Mouse (Mus musculus): ENCODE results near the gene Gpr25. TPM values are rescaled to one million over a fixed set of nuclear protein-coding genes. Genes with fewer than 3 reads are reported as not detected.

Gene Gpr25
- polyA plus RNA-seq, 1 experiment from 2014 or later: not detected

DNA sequence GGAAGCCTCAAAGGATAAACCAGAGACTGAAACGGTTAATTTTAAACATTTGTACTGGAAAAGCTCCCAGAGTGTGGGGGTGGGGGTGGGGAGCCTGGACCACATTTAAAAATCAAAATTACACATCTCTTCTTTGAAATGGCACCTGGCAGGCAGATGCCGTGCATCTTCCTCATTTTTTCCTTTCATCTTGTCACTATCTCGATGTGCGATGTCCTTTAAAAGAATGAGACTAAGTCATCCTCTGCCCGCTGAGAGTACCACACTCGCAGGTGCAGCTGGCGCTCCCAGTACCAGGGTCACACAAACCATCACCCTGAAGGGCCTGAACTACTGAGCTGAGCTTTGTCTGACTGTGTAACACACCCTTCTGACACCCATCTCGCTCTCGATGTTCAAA lies 2.2 kb downstream of the Gpr25 start:
- no peak for ATAC-seq (ENCODE audit: insufficient number of reproducible peaks, low FRiP score)

DNA sequence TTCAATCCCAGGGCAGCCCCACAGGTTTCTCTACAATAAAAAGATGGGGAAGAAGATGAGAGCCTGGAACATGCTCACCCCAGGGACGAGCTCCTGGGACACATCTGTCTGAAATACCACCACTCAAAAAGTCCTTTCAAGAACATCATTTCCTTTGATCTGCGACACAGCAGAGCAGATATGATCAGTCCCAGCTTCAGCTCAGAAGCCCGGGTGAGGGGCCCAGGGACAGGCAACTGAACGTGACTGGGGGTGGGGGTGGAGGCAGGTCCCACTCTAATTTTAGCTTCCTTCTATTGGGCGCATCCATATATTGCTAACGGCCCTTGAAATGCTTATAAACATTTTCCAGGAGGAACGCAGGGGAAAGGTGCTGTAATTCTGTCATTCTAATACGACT lies 5.0 kb downstream of the Gpr25 start:
- Histone ChIP-seq H3K4me3 (no peak overlapping the region), H3K4me2 (no peak overlapping the region), H3K4me1 (replicated peaks) (peaks cover 23% of the 10 kb centered on the region), H3K36me3 (no peaks in the 10 kb centered on the region), H3K27ac (ENCODE audit: poor library complexity, severe bottlenecking) (no peak overlapping the region), H3K27me3 (replicated peaks) (peaks cover 47% of the 10 kb centered on the region), H3K9ac (no peak overlapping the region), H3K9me3 (replicated peaks) (no peaks in the 10 kb centered on the region)
- no peak for ATAC-seq (ENCODE audit: insufficient number of reproducible peaks, low FRiP score)
- WGBS: 31% methylated on average over 8 of the region's 8 CpGs

More for the DNA sequence above, 2.2 kb downstream of the Gpr25 start:
- no peaks in the 10 kb centered on the region for H3K36me3 ChIP-seq
- peaks cover 76% of the 10 kb centered on the region for H3K27me3 ChIP-seq (replicated peaks)
- no peaks in the 10 kb centered on the region for H3K9me3 ChIP-seq (replicated peaks)
- 74% methylated on average over 9 of the region's 9 CpGs for WGBS
- H3K9ac ChIP-seq: no peak overlapping the region
- peaks cover 28% of the 10 kb centered on the region for H3K4me1 ChIP-seq (replicated peaks)
- no peak overlapping the region for H3K4me2 ChIP-seq
- H3K27ac ChIP-seq (ENCODE audit: poor library complexity, severe bottlenecking): no peak overlapping the region
- no peak overlapping the region for H3K4me3 ChIP-seq

DNA sequence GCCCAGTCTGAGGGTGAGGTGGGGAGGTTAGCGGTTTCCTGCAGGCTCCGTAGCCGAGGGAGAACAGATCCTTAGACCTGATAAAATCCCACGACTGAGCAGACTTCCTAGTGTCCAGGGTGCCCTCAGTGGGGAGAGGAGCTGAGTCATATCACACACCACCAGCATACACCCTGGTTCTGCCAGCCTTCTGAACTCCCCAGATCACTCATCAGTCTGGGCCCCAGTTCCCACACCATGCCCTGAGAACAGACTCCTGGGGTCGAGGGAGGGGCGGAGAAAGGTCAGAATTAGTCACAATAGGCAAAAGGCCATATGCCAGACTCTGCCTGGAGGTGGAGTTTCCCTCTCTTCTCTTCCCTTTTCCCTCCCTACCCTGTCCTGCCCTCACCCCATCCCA lies 5.5 kb downstream of the Gpr25 start:
- H3K4me1 ChIP-seq (replicated peaks): peaks cover 19% of the 10 kb centered on the region
- H3K4me3 ChIP-seq: no peak overlapping the region
- no peak overlapping the region for H3K9ac ChIP-seq
- peaks cover 43% of the 10 kb centered on the region for H3K27me3 ChIP-seq (replicated peaks)
- no peak overlapping the region for H3K27ac ChIP-seq (ENCODE audit: poor library complexity, severe bottlenecking)
- H3K36me3 ChIP-seq: no peaks in the 10 kb centered on the region
- H3K9me3 ChIP-seq (replicated peaks): no peaks in the 10 kb centered on the region
- 24% methylated on average over 6 of the region's 6 CpGs for WGBS
- no peak overlapping the region for H3K4me2 ChIP-seq
- ATAC-seq (ENCODE audit: insufficient number of reproducible peaks, low FRiP score): no peak

- Histone ChIP-seq H3K27me3 (replicated peaks) (peaks cover 37% of the 10 kb centered on the region), H3K4me1 (replicated peaks) (peaks cover 13% of the 10 kb centered on the region), H3K36me3 (no peaks in the 10 kb centered on the region), H3K27ac (ENCODE audit: poor library complexity, severe bottlenecking) (no peak overlapping the region), H3K4me3 (no peak overlapping the region), H3K9me3 (replicated peaks) (no peaks in the 10 kb centered on the region), H3K4me2 (no peak overlapping the region), H3K9ac (no peak overlapping the region)
- no peak for ATAC-seq (ENCODE audit: insufficient number of reproducible peaks, low FRiP score)
- 80% methylated on average over 10 of the region's 10 CpGs for WGBS
Measured at GRCm38 (mm10) chr1:136254503-136255065, 6.1 kb downstream of the Gpr25 start.

DNA sequence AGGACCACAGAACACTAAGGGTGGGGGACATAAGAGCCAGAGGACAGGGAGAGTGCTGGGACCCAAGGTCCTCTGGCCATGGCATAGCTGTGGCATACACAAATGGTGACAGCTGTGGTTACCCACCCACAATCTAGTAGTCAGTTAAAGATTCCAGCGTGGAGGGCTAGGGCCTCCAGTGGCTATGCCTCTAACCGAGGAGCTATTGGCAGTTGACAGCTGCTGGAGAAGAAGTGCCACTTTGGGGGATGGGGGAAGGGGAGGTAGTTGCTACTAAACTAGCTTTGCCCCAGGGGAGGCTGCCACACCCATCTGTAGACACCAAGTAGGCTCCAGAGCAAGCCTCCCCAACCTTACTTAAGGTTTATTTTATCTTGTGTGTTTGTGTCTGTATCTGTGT lies 7.2 kb downstream of the Gpr25 start:
- ATAC-seq (ENCODE audit: insufficient number of reproducible peaks, low FRiP score): no peak
- no peaks in the 10 kb centered on the region for H3K9me3 ChIP-seq (replicated peaks)
- peaks cover 26% of the 10 kb centered on the region for H3K27me3 ChIP-seq (replicated peaks)
- no peak overlapping the region for H3K4me3 ChIP-seq
- WGBS: 15% methylated on average over 2 of the region's 2 CpGs
- no peaks in the 10 kb centered on the region for H3K36me3 ChIP-seq
- H3K4me1 ChIP-seq (replicated peaks): peaks cover 11% of the 10 kb centered on the region
- H3K9ac ChIP-seq: no peak overlapping the region
- H3K27ac ChIP-seq (ENCODE audit: poor library complexity, severe bottlenecking): no peak overlapping the region
- no peak overlapping the region for H3K4me2 ChIP-seq

GRCm38 (mm10) chr1:136249662-136250061 lies 11.0 kb downstream of the Gpr25 start:
- no peak for ATAC-seq (ENCODE audit: insufficient number of reproducible peaks, low FRiP score)
- Histone ChIP-seq H3K4me1 (replicated peaks) (no peaks in the 10 kb centered on the region), H3K4me3 (no peak overlapping the region), H3K4me2 (no peak overlapping the region), H3K9me3 (replicated peaks) (no peaks in the 10 kb centered on the region), H3K27ac (ENCODE audit: poor library complexity, severe bottlenecking) (no peak overlapping the region), H3K36me3 (no peaks in the 10 kb centered on the region), H3K27me3 (replicated peaks) (no peaks in the 10 kb centered on the region; the same call in 1 of the 2 replicates), H3K9ac (no peak overlapping the region)
- WGBS: 71% methylated on average over 5 of the region's 5 CpGs

DNA sequence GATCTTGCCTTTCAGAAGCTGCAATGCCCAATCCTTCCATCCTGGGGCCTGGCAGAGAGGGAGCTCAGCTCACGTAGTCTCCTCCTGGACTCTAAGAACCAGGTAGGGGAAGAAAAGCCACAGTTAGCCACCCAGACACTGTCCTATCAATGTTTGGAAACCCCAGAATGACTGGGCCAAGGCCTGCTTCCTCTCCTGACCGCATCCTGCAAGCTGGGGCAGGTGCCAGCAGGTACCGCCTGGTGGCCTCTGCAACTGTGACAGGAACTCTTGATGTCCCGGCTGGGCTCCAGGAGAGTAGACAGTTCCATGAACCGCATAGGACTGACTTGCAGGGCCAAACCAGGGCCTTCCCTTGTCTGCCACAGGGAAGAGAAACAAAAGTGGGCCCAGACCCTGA lies 13.3 kb downstream of the Gpr25 start:
- Histone ChIP-seq H3K27me3 (replicated peaks) (no peaks in the 10 kb centered on the region; the same call in 1 of the 2 replicates), H3K4me1 (replicated peaks) (no peaks in the 10 kb centered on the region)
- 79% methylated on average over 5 of the region's 5 CpGs for WGBS

GRCm38 (mm10) chr1:136244469-136244868 lies 16.2 kb downstream of the Gpr25 start:
- 71% methylated on average over 5 of the region's 5 CpGs for WGBS

More for the DNA sequence above, 13.3 kb downstream of the Gpr25 start:
- Histone ChIP-seq H3K4me2 (no peak overlapping the region), H3K27ac (ENCODE audit: poor library complexity, severe bottlenecking) (no peak overlapping the region), H3K9ac (no peak overlapping the region), H3K9me3 (replicated peaks) (no peaks in the 10 kb centered on the region), H3K36me3 (no peaks in the 10 kb centered on the region), H3K4me3 (no peak overlapping the region)
- ATAC-seq (ENCODE audit: insufficient number of reproducible peaks, low FRiP score): no peak

DNA sequence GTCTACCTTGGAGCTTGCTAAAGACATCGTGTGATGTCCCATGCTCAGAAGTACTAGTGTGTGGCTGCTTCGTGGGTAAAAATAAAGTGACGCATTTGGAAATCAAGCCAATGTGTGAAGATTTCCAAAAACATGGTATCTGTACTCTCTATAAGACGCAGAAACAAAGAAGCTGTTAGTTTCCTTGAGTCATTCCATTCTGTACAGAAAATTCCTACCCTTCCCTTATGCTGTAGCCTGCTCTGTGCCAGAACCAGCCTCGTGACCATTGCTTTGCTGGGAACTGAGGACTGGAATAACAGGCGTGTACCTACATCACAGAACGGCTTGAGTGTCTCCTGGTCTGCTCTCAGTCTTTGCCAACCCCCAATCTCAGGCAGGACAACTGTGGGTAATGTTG lies 18.9 kb downstream of the Gpr25 start:
- Histone ChIP-seq H3K4me2 (no peak overlapping the region), H3K9ac (no peak overlapping the region), H3K27ac (ENCODE audit: poor library complexity, severe bottlenecking) (no peak overlapping the region), H3K27me3 (replicated peaks) (no peaks in the 10 kb centered on the region), H3K36me3 (no peaks in the 10 kb centered on the region), H3K4me3 (no peak overlapping the region), H3K9me3 (replicated peaks) (no peaks in the 10 kb centered on the region), H3K4me1 (replicated peaks) (no peaks in the 10 kb centered on the region)
- no peak for ATAC-seq (ENCODE audit: insufficient number of reproducible peaks, low FRiP score)
- WGBS: 82% methylated on average over 7 of the region's 7 CpGs

More at GRCm38 (mm10) chr1:136244469-136244868, 16.2 kb downstream of the Gpr25 start:
- no peak overlapping the region for H3K27ac ChIP-seq (ENCODE audit: poor library complexity, severe bottlenecking)
- no peaks in the 10 kb centered on the region for H3K9me3 ChIP-seq (replicated peaks)
- H3K27me3 ChIP-seq (replicated peaks): no peaks in the 10 kb centered on the region; the same call in 1 of the 2 replicates
- no peaks in the 10 kb centered on the region for H3K36me3 ChIP-seq
- H3K9ac ChIP-seq: no peak overlapping the region
- no peak overlapping the region for H3K4me3 ChIP-seq
- no peak for ATAC-seq (ENCODE audit: insufficient number of reproducible peaks, low FRiP score)
- H3K4me2 ChIP-seq: no peak overlapping the region
- no peaks in the 10 kb centered on the region for H3K4me1 ChIP-seq (replicated peaks)

DNA sequence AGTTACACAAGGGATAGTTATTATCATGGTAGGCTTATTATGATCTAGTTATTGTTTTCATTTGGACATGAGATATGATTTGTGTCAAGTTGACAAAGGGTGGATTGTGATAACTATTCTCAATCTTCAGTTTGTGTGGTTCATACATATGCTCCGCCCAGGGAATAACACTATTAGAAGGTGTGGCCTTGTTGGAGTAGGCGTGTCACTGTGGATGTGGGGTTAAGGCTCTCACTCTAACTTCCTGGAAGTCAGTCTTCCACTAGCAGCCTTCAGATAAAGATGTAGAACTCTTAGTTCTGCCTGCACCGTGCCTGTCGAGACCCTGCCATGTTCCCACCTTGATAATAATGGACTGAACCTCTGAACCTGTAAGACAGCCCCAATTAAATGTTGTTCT lies 22.2 kb downstream of the Gpr25 start:
- Histone ChIP-seq H3K36me3 (no peaks in the 10 kb centered on the region), H3K9ac (no peak overlapping the region), H3K27ac (ENCODE audit: poor library complexity, severe bottlenecking) (no peak overlapping the region), H3K27me3 (replicated peaks) (peaks cover 12% of the 10 kb centered on the region), H3K4me1 (replicated peaks) (peaks cover 4% of the 10 kb centered on the region; the same call in 1 of the 2 replicates), H3K4me3 (no peak overlapping the region), H3K9me3 (replicated peaks) (no peaks in the 10 kb centered on the region), H3K4me2 (no peak overlapping the region)
- WGBS: 79% methylated on average over 4 of the region's 4 CpGs
- ATAC-seq (ENCODE audit: insufficient number of reproducible peaks, low FRiP score): no peak

GRCm38 (mm10) chr1:136234595-136235092 lies 26.0 kb downstream of the Gpr25 start:
- Histone ChIP-seq H3K36me3 (no peaks in the 10 kb centered on the region), H3K9ac (peak overlapping the region; percentile 66), H3K4me1 (replicated peaks) (peaks cover 22% of the 10 kb centered on the region), H3K27ac (ENCODE audit: poor library complexity, severe bottlenecking) (no peak overlapping the region), H3K27me3 (replicated peaks) (peaks cover 47% of the 10 kb centered on the region), H3K4me3 (peak overlapping the region; percentile 61), H3K9me3 (replicated peaks) (no peaks in the 10 kb centered on the region), H3K4me2 (peak overlapping the region; percentile 92)
- ATAC-seq (ENCODE audit: insufficient number of reproducible peaks, low FRiP score): no peak
- WGBS: 2% methylated on average over 9 of the region's 9 CpGs

Measured in heart, embryonic 12.5 days (tissue).